In genomic region chr5:74144765-74145164, GRCm38 (mm10) we compare ENCODE assay signal across 32 mouse cellular contexts. TPM values are rescaled to one million over a fixed set of nuclear protein-coding genes. Genes with fewer than 3 reads are reported as not detected.
A peak's percentile ranks its signal among the peaks of the same experiment; 100 is the strongest.
DNase-seq lines count a peak whose midpoint lies in the region; ATAC-seq lines count a peak whose summit lies in the region.
"Had no signal": no experiment of that assay in that cellular context is flagged by ENCODE, and none has a peak within 500 bp of the region (broad histone marks: within the 10 kb centered on the region; RNA-seq: fewer than 3 reads in every experiment).

No protein-coding gene starts in this region.

- H3K4me2 ChIP-seq in heart, embryonic 15.5 days: no peak overlapping the region
- no peak overlapping the region for H3K4me2 ChIP-seq in liver, embryonic 11.5 days
- no peak overlapping the region for H3K4me2 ChIP-seq in liver, embryonic 12.5 days
- H3K4me2 ChIP-seq: embryonic facial prominence, embryonic 13.5 days; hindbrain, embryonic 14.5 days; limb, embryonic 15.5 days; liver, embryonic 15.5 days; lung, embryonic 14.5 days; midbrain, embryonic 15.5 days; neural tube, embryonic 15.5 days had no signal

- H3K4me3 ChIP-seq in heart, embryonic 10.5 days: no peak overlapping the region
- no peak overlapping the region for H3K4me3 ChIP-seq in heart, embryonic 15.5 days
- H3K4me3 ChIP-seq in liver, embryonic 11.5 days (ENCODE audit: low read depth, low read length): no peak overlapping the region
- H3K4me3 ChIP-seq in liver, embryonic 12.5 days: no peak overlapping the region
- H3K4me3 ChIP-seq: embryonic facial prominence, embryonic 13.5 days; erythroblast, embryonic 14.5 days; limb, embryonic 10.5 days; limb, embryonic 15.5 days; liver, embryonic 15.5 days; midbrain, embryonic 10.5 days; midbrain, embryonic 15.5 days; neural tube, embryonic 15.5 days had no signal

- H3K4me1 ChIP-seq in heart, embryonic 10.5 days: peaks cover 49% of the 10 kb centered on the region
- peaks cover 40% of the 10 kb centered on the region for H3K4me1 ChIP-seq in heart, embryonic 15.5 days (replicated peaks)
- peaks cover 18% of the 10 kb centered on the region for H3K4me1 ChIP-seq in liver, embryonic 11.5 days (replicated peaks; ENCODE audit: control insufficient read depth, insufficient read depth, low read length)
- H3K4me1 ChIP-seq in liver, embryonic 12.5 days: peaks cover 26% of the 10 kb centered on the region
- H3K4me1 ChIP-seq: limb, embryonic 15.5 days; midbrain, embryonic 10.5 days; midbrain, embryonic 15.5 days; neural tube, embryonic 15.5 days had no signal

- no peak for DNase-seq in heart, embryonic 10.5 days (ENCODE audit: low spot score)
- no peak for DNase-seq in heart, postnatal 14 days
- no peak for DNase-seq in heart, postnatal 25 days (ENCODE audit: low spot score)
- no peak for DNase-seq in liver, embryonic 11.5 days (ENCODE audit: low spot score)
- peak; percentile 50 for DNase-seq in NIH3T3 (ENCODE audit: low read depth)
- DNase-seq: adrenal gland, adult 2 months; adrenal gland, postnatal 36 days; cerebellum, adult 18-20 months; cerebellum, postnatal 10 days; kidney, adult 2 months; kidney, postnatal 10 days; layer of hippocampus, postnatal 36 days; lung, embryonic 14.5 days; retina, postnatal 1 day; right cerebral cortex, postnatal 25 days; spleen, adult 18-20 months; thymus, postnatal 25 days had no signal

- H3K27ac ChIP-seq in heart, embryonic 10.5 days: peak overlapping the region; percentile 82; the same call in 1 of the 2 replicates
- H3K27ac ChIP-seq in heart, embryonic 15.5 days: peak overlapping the region; percentile 68
- H3K27ac ChIP-seq in liver, embryonic 11.5 days (ENCODE audit: low read depth, low read length): peak overlapping the region; percentile 40; the same call in 1 of the 2 replicates
- no peak overlapping the region for H3K27ac ChIP-seq in liver, embryonic 12.5 days
- H3K27ac ChIP-seq: embryonic facial prominence, embryonic 13.5 days; hindbrain, embryonic 14.5 days; limb, embryonic 10.5 days; limb, embryonic 15.5 days; liver, embryonic 15.5 days; midbrain, embryonic 10.5 days; midbrain, embryonic 15.5 days; neural tube, embryonic 15.5 days had no signal

- WGBS in heart, embryonic 10.5 days: 54% methylated on average over 5 of the region's 5 CpGs
- WGBS in heart, embryonic 15.5 days: 38% methylated on average over 5 of the region's 5 CpGs
- WGBS in liver, embryonic 11.5 days: 78% methylated on average over 5 of the region's 5 CpGs
- WGBS in liver, embryonic 12.5 days (ENCODE audit: insufficient replicate concordance): 72% methylated on average over 5 of the region's 5 CpGs

- no peaks in the 10 kb centered on the region for H3K27me3 ChIP-seq in heart, embryonic 10.5 days (ENCODE audit: insufficient read depth, poor library complexity, severe bottlenecking)
- H3K27me3 ChIP-seq in heart, embryonic 15.5 days: no peaks in the 10 kb centered on the region
- H3K27me3 ChIP-seq in liver, embryonic 11.5 days (replicated peaks; ENCODE audit: control insufficient read depth, insufficient read depth, low read length): no peaks in the 10 kb centered on the region
- no peaks in the 10 kb centered on the region for H3K27me3 ChIP-seq in liver, embryonic 12.5 days (replicated peaks)
- H3K27me3 ChIP-seq: embryonic facial prominence, embryonic 13.5 days; limb, embryonic 15.5 days; liver, embryonic 15.5 days; midbrain, embryonic 15.5 days; neural tube, embryonic 15.5 days had no signal

- no peak for ATAC-seq in heart, embryonic 15.5 days (replicated peaks; ENCODE audit: insufficient number of reproducible peaks, insufficient read depth, low FRiP score, low read depth)
- no peak for ATAC-seq in liver, embryonic 11.5 days (replicated peaks; ENCODE audit: low FRiP score)
- ATAC-seq in liver, embryonic 12.5 days: no peak
- ATAC-seq in inflammation-experienced regulatory T-cells, adult 6 months: no peak
- ATAC-seq: activated CD4-positive, CD25-positive, alpha-beta regulatory T cell, adult 4 months; forebrain, embryonic 16.5 days; midbrain, embryonic 15.5 days had no signal

- H3K36me3 ChIP-seq in heart, embryonic 10.5 days: no peaks in the 10 kb centered on the region
- H3K36me3 ChIP-seq in heart, embryonic 15.5 days: no peaks in the 10 kb centered on the region
- H3K36me3 ChIP-seq in liver, embryonic 11.5 days (ENCODE audit: control insufficient read depth, insufficient read depth, low read length): no peaks in the 10 kb centered on the region
- no peaks in the 10 kb centered on the region for H3K36me3 ChIP-seq in liver, embryonic 12.5 days
- H3K36me3 ChIP-seq: embryonic facial prominence, embryonic 13.5 days; G1E; limb, embryonic 10.5 days; limb, embryonic 15.5 days; liver, embryonic 15.5 days; midbrain, embryonic 10.5 days; midbrain, embryonic 15.5 days; neural tube, embryonic 15.5 days had no signal

- H3K9ac ChIP-seq in heart, embryonic 15.5 days: no peak overlapping the region
- no peak overlapping the region for H3K9ac ChIP-seq in liver, embryonic 11.5 days (ENCODE audit: low read depth, low read length)
- H3K9ac ChIP-seq in liver, embryonic 12.5 days: no peak overlapping the region
- H3K9ac ChIP-seq: embryonic facial prominence, embryonic 13.5 days; hindbrain, embryonic 14.5 days; limb, embryonic 15.5 days; liver, embryonic 15.5 days; lung, embryonic 14.5 days; midbrain, embryonic 15.5 days; neural tube, embryonic 15.5 days had no signal

- H3K9me3 ChIP-seq in heart, embryonic 10.5 days: no peaks in the 10 kb centered on the region
- no peaks in the 10 kb centered on the region for H3K9me3 ChIP-seq in heart, embryonic 15.5 days (replicated peaks)
- no peaks in the 10 kb centered on the region for H3K9me3 ChIP-seq in liver, embryonic 11.5 days (ENCODE audit: control insufficient read depth, low read length)
- H3K9me3 ChIP-seq in liver, embryonic 12.5 days (replicated peaks): no peaks in the 10 kb centered on the region
- H3K9me3 ChIP-seq: embryonic facial prominence, embryonic 13.5 days; G1E; limb, embryonic 10.5 days; limb, embryonic 15.5 days; liver, embryonic 15.5 days; midbrain, embryonic 10.5 days; midbrain, embryonic 15.5 days; neural tube, embryonic 15.5 days had no signal

- intact Hi-C loops in heart, postnatal 14 days (cut with DNase I): loop anchor here (5.0 kb wide), 1 partner anchor 53 kb away; the partner anchor contains the start of gene Rasl11b
- intact Hi-C loops in heart, postnatal 25 days (cut with DNase I): loop anchor here (5.0 kb wide), 1 partner anchor 53 kb away; the partner anchor contains the start of gene Rasl11b

RNA-seq across cellular contexts. Expression of gene Rasl11b, which starts 50.3 kb away (rescaled TPM):
- polyA plus RNA-seq in heart, embryonic 10.5 days (2016; fragmentation: Nextera tagmentation; extraction: Ambion mirVana): 58.3 and 65.9 TPM in 2 replicates
- total RNA-seq in heart, postnatal 14 days (2021): 10 to 100 TPM; 27.7 to 33.0 TPM
- polyA plus RNA-seq in heart, embryonic 15.5 days (2015; fragmentation: Nextera tagmentation; extraction: Ambion mirVana): 90.2 and 101 TPM in 2 replicates
- 10 to 100 TPM; 35.8 to 50.2 TPM for total RNA-seq in heart, postnatal 25 days (2021)
- 13.9 and 14.7 TPM in 2 replicates for polyA plus RNA-seq in liver, embryonic 11.5 days (2014; fragmentation: Nextera tagmentation; extraction: Ambion mirVana)
- 5.9 and 7.0 TPM in 2 replicates for polyA plus RNA-seq in liver, embryonic 12.5 days (2016; fragmentation: Nextera tagmentation; extraction: Ambion mirVana)
- polyA plus RNA-seq in inflammation-experienced regulatory T-cells, adult 6 months (2017; shearing (Covaris generic)): 1 to 10 TPM in 2 of 3 experiments, under 1 TPM in 1; 0.53 to 2.9 (median 1.2) TPM
- polyA plus RNA-seq: erythroblast, embryonic 14.5 days had no signal
